Comparison of ENCODE assay signal across 8 mouse cellular contexts in the genomic region with DNA sequence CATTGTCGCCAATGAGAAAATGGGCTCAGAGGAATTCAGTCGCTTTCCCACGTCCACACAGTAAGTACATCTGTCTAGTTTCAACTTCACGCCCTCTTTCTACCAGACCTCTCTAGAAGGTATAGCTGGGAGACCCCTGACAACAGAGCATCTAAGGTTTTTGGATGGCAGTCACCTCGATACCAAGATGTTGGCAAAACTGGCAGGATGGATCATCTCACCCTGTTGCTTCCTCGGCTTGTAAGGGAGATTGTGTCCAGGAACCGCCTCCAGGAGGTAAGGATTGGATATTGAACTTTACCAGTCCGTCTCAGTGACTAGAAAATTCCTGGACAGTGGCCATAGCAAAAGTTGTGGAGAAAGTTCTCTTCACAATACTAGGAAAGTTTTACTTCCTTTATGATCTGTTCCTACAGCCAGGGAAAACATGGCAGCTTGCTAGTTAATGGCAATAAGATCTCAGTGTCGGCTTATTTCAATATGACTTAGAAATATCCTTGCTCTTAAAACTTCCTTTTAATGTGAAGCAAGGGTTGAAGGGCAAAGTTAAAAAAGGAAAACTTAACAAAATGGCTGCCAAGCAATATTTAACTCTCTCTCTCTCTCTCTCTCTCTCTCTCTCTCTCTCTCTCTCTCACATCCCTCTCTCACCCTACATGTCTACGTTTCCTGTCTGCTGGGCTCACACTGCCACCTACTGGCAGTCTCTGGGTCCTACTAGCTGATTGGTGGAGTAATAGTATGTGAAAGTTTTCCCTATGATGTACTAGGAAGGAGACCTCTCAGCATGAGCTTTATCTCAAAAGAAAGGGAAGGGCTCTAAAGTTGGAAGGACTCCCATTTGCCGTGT. TPM values are rescaled to one million over a fixed set of nuclear protein-coding genes. Genes with fewer than 3 reads are reported as not detected.
DNase-seq lines count a peak whose midpoint lies in the region; ATAC-seq and TF ChIP-seq lines count a peak whose summit lies in the region.

No protein-coding gene starts in this region.

- no peak overlapping the region for H3K27ac ChIP-seq in ES-E14 (ENCODE audit: insufficient read depth, low read depth, low read length, poor library complexity, severe bottlenecking)
- no peak overlapping the region for H3K27ac ChIP-seq in forebrain, postnatal 0 days (ENCODE audit: low read depth, low read length)
- H3K27ac ChIP-seq in neural tube, embryonic 15.5 days (replicated peaks): no peak overlapping the region

- H3K36me3 ChIP-seq in ES-E14 (ENCODE audit: control insufficient read depth, insufficient read depth, low read length, poor library complexity, severe bottlenecking): no peaks in the 10 kb centered on the region
- no peaks in the 10 kb centered on the region for H3K36me3 ChIP-seq in forebrain, postnatal 0 days (ENCODE audit: insufficient read depth)
- no peaks in the 10 kb centered on the region for H3K36me3 ChIP-seq in neural tube, embryonic 15.5 days

- in situ Hi-C loops in ES-E14 (cut with MboI; ENCODE audit: low sequenced_read_pairs in 2 of 2, unreplicated experiment in 2 of 2): no loop called here

- no peaks in the 10 kb centered on the region for H3K9me3 ChIP-seq in ES-E14 (ENCODE audit: control insufficient read depth, insufficient read depth, low read depth, low read length)
- H3K9me3 ChIP-seq in forebrain, postnatal 0 days (ENCODE audit: low read length): no peaks in the 10 kb centered on the region
- H3K9me3 ChIP-seq in neural tube, embryonic 15.5 days (replicated peaks): no peaks in the 10 kb centered on the region

- peak; percentile 77 for ATAC-seq in forebrain, postnatal 0 days
- peak; percentile 56; the same call in 1 of the 2 replicates for ATAC-seq in neural tube, embryonic 15.5 days (ENCODE audit: low FRiP score)

- 60% methylated on average over 11 of the region's 11 CpGs for WGBS in forebrain, postnatal 0 days
- WGBS in neural tube, embryonic 15.5 days: 70% methylated on average over 11 of the region's 11 CpGs

- peak; percentile 83 for DNase-seq in ES-E14 (ENCODE audit: low read depth, low spot score)
- DNase-seq in cerebellum, adult 18-20 months: peak; percentile 84 to 88
- DNase-seq in forebrain, postnatal 0 days: peak; percentile 94
- DNase-seq in heart, postnatal 36 days: peak; percentile 89 to 90
- DNase-seq in layer of hippocampus, adult 18-20 months (ENCODE audit: low spot score in 2 of 2): peak; percentile 75 to 95
- DNase-seq in lung, adult 18-20 months: peak; percentile 84 to 88
- DNase-seq in testis, postnatal 14 days (ENCODE audit: low spot score): peak; percentile 73

- peaks cover 0 to 8% of the 10 kb centered on the region in 2 experiments; a peak in 1 of 4 replicates for H3K4me1 ChIP-seq in ES-E14 (ENCODE audit: control insufficient read depth in 2 of 2, insufficient read depth in 2 of 2, low read length in 2 of 2, poor library complexity in 1 of 2)
- no peaks in the 10 kb centered on the region; the same call in 1 of the 2 replicates for H3K4me1 ChIP-seq in forebrain, postnatal 0 days (ENCODE audit: insufficient read depth)
- peaks cover 33% of the 10 kb centered on the region for H3K4me1 ChIP-seq in neural tube, embryonic 15.5 days

- intact Hi-C loops in heart, postnatal 36 days (cut with DNase I): loop anchor here (1.0 to 5.0 kb wide), 5 partner anchors 77 to 450 kb away; partner anchors contain the start of gene Ahcyl1

- peak; percentile 96 for TF ChIP-seq CTCF in forebrain, postnatal 0 days (IDR thresholded peaks at IDR 0.05; ENCODE audit: low read depth)

- H3K27me3 ChIP-seq in forebrain, postnatal 0 days (ENCODE audit: insufficient read depth, low read length): no peaks in the 10 kb centered on the region
- H3K27me3 ChIP-seq in neural tube, embryonic 15.5 days (replicated peaks): no peaks in the 10 kb centered on the region

- H3K4me2 ChIP-seq in forebrain, postnatal 0 days (ENCODE audit: low read depth): no peak overlapping the region
- 0 out of 2 replicates have a peak overlapping the region, but pooled peaks have one; percentile 3 for H3K4me2 ChIP-seq in neural tube, embryonic 15.5 days

- H3K4me3 ChIP-seq in ES-E14 (ENCODE audit: insufficient read depth in 1 of 2, low read depth in 1 of 2, low read length in 2 of 2, poor library complexity in 1 of 2, severe bottlenecking in 1 of 2): no peak overlapping the region
- no peak overlapping the region for H3K4me3 ChIP-seq in forebrain, postnatal 0 days (ENCODE audit: low read depth, low read length)
- H3K4me3 ChIP-seq in neural tube, embryonic 15.5 days (replicated peaks): no peak overlapping the region

- H3K9ac ChIP-seq in ES-E14 (ENCODE audit: insufficient read depth, low read depth, low read length, poor library complexity, severe bottlenecking): no peak overlapping the region
- H3K9ac ChIP-seq in forebrain, postnatal 0 days: no peak overlapping the region
- H3K9ac ChIP-seq in neural tube, embryonic 15.5 days (replicated peaks): no peak overlapping the region

TF ChIP-seq in ES-E14, 5 proteins besides CTCF, POLR2A, EP300 and RAD21:
- TF ChIP-seq HCFC1 (IDR thresholded peaks at IDR 0.05; ENCODE audit: borderline replicate concordance, insufficient read depth, low read length) (no peak), ZNF384 (IDR thresholded peaks at IDR 0.05; ENCODE audit: low read depth, low read length) (no peak), MAFK (IDR thresholded peaks at IDR 0.05; ENCODE audit: insufficient read depth, low read depth, low read length) (no peak), CHD2 (IDR thresholded peaks at IDR 0.05; ENCODE audit: low read depth, low read length) (no peak), ZC3H11A (IDR thresholded peaks at IDR 0.05; ENCODE audit: borderline replicate concordance, low read depth, low read length) (peak; percentile 84; the same call in 1 of the 2 replicates)
TF ChIP-seq in ES-E14: peak in this region for 1.

RNA-seq across cellular contexts. Expression of gene Gnai3, which starts 1.7 kb away (rescaled TPM):
- total RNA-seq in ES-E14 (2012; rRNA removed): 55.4 and 84.3 TPM in 2 replicates
- total RNA-seq in forebrain, postnatal 0 days (2014; rRNA removed): 109 and 120 TPM in 2 replicates
- 104 and 118 TPM in 2 replicates for polyA plus RNA-seq in forebrain, postnatal 0 days (2015; fragmentation: Nextera tagmentation; extraction: Ambion mirVana)
- total RNA-seq in heart, postnatal 36 days (2021): 10 to 100 TPM; 18.3 to 20.0 TPM
- total RNA-seq in layer of hippocampus, adult 18-20 months (2021): 10 to 100 TPM; 28.2 to 28.7 TPM
- polyA plus RNA-seq in neural tube, embryonic 15.5 days (2015; fragmentation: Nextera tagmentation; extraction: Ambion mirVana): 103 and 121 TPM in 2 replicates

RNA-seq across cellular contexts. Expression of gene Gpr61, which starts 7.1 kb away (rescaled TPM):
- total RNA-seq in ES-E14 (2012; rRNA removed): 0.09 and 0.16 TPM in 2 replicates
- 8.1 and 9.8 TPM in 2 replicates for total RNA-seq in forebrain, postnatal 0 days (2014; rRNA removed)
- polyA plus RNA-seq in forebrain, postnatal 0 days (2015; fragmentation: Nextera tagmentation; extraction: Ambion mirVana): 3.2 and 5.3 TPM in 2 replicates
- total RNA-seq in heart, postnatal 36 days (2021): not detected
- total RNA-seq in layer of hippocampus, adult 18-20 months (2021): 10 to 100 TPM; 14.8 to 15.1 TPM
- 6.1 and 7.7 TPM in 2 replicates for polyA plus RNA-seq in neural tube, embryonic 15.5 days (2015; fragmentation: Nextera tagmentation; extraction: Ambion mirVana)

RNA-seq across cellular contexts. Expression of gene Amigo1, which starts 38.5 kb away (rescaled TPM):
- 2.1 and 5.5 TPM in 2 replicates for total RNA-seq in ES-E14 (2012; rRNA removed)
- 20.4 and 22.0 TPM in 2 replicates for total RNA-seq in forebrain, postnatal 0 days (2014; rRNA removed)
- polyA plus RNA-seq in forebrain, postnatal 0 days (2015; fragmentation: Nextera tagmentation; extraction: Ambion mirVana): 9.4 and 12.1 TPM in 2 replicates
- total RNA-seq in heart, postnatal 36 days (2021): 10 to 100 TPM; 15.1 to 15.5 TPM
- 10 to 100 TPM; 71.6 to 76.8 TPM for total RNA-seq in layer of hippocampus, adult 18-20 months (2021)
- polyA plus RNA-seq in neural tube, embryonic 15.5 days (2015; fragmentation: Nextera tagmentation; extraction: Ambion mirVana): 10.2 and 14.4 TPM in 2 replicates

RNA-seq across cellular contexts. Expression of gene Cyb561d1, which starts 53.4 kb away (rescaled TPM):
- total RNA-seq in ES-E14 (2012; rRNA removed): 2.2 and 3.9 TPM in 2 replicates
- 4.1 and 5.4 TPM in 2 replicates for total RNA-seq in forebrain, postnatal 0 days (2014; rRNA removed)
- 3.3 and 4.5 TPM in 2 replicates for polyA plus RNA-seq in forebrain, postnatal 0 days (2015; fragmentation: Nextera tagmentation; extraction: Ambion mirVana)
- total RNA-seq in heart, postnatal 36 days (2021): 1 to 10 TPM; 5.3 to 5.5 TPM
- 10 to 100 TPM; 17.4 TPM for total RNA-seq in layer of hippocampus, adult 18-20 months (2021)
- 3.1 TPM in 2 replicates for polyA plus RNA-seq in neural tube, embryonic 15.5 days (2015; fragmentation: Nextera tagmentation; extraction: Ambion mirVana)

RNA-seq across cellular contexts. Expression of gene Gnat2, which starts 55.0 kb away (rescaled TPM):
- 9.2 and 9.9 TPM in 2 replicates for total RNA-seq in ES-E14 (2012; rRNA removed)
- total RNA-seq in forebrain, postnatal 0 days (2014; rRNA removed): 0.10 and 0.38 TPM in 2 replicates
- 0.16 and 0.27 TPM in 2 replicates for polyA plus RNA-seq in forebrain, postnatal 0 days (2015; fragmentation: Nextera tagmentation; extraction: Ambion mirVana)
- not detected for total RNA-seq in heart, postnatal 36 days (2021)
- total RNA-seq in layer of hippocampus, adult 18-20 months (2021): not detected
- polyA plus RNA-seq in neural tube, embryonic 15.5 days (2015; fragmentation: Nextera tagmentation; extraction: Ambion mirVana): 0.13 and 0.43 TPM in 2 replicates
